Mouse (Mus musculus) lung, embryonic 14.5 days (tissue): ENCODE data around the gene Lrp5. TPM values are rescaled to one million over a fixed set of nuclear protein-coding genes. Genes with fewer than 3 reads are reported as not detected.

Experiments used
- ATAC-seq: fragments of 200-750 bp; cut with Nextera tagmentation; 2 replicates; pipeline ENCODE4 v1.8.0; 2017; ENCODE audit warnings: mild to moderate bottlenecking, moderate TSS enrichment, moderate library complexity; ENCODE audit not compliant: insufficient read depth
- DNase-seq: peaks from one replicate; pipeline ENCODE4 v3.0.0-alpha.2; 2015
- H3K27ac ChIP-seq: fragments of 300-500 bp; sonication (generic); 2 replicates; pipeline ENCODE4 v1.5.1; 2014; ENCODE audit warnings: low read depth, mild to moderate bottlenecking, moderate library complexity
- H3K27me3 ChIP-seq: fragments of 300-500 bp; sonication (generic); 2 replicates; pipeline ENCODE4 v1.6.1; 2014; ENCODE audit warnings: low read length, control low read depth; ENCODE audit not compliant: insufficient read depth
- H3K36me3 ChIP-seq: fragments of 300-500 bp; sonication (generic); 2 replicates; pipeline ENCODE4 v1.6.1; 2014; ENCODE audit warnings: control low read depth; ENCODE audit not compliant: insufficient read depth
- H3K4me1 ChIP-seq: fragments of 300-500 bp; sonication (generic); 2 replicates; pipeline ENCODE4 v1.6.1; 2014; ENCODE audit warnings: antibody characterized with exemption, control low read depth; ENCODE audit not compliant: insufficient read depth
- H3K4me2 ChIP-seq: fragments of 300-500 bp; sonication (generic); 2 replicates; pipeline ENCODE4 v1.6.1; 2014; ENCODE audit warnings: mild to moderate bottlenecking
- H3K4me3 ChIP-seq: fragments of 300-500 bp; sonication (generic); 2 replicates; pipeline ENCODE4 v1.5.1; 2014; ENCODE audit warnings: low read depth, low read length
- H3K9ac ChIP-seq: fragments of 300-500 bp; sonication (generic); 2 replicates; pipeline ENCODE4 v1.6.1; 2014
- H3K9me3 ChIP-seq: fragments of 300-500 bp; sonication (generic); 2 replicates; pipeline ENCODE4 v1.6.1; 2016; ENCODE audit warnings: low read depth, low read length, control low read depth
- CTCF ChIP-seq: IDR thresholded peaks from 2 replicates; pipeline ENCODE4 v1.5.1; 2016; ENCODE audit warnings: antibody characterized with exemption, low read depth
- WGBS: fragments of 180-500 bp; shearing (Covaris S2); extraction: QIAGEN DNeasy Blood & Tissue Kit; methylation state at CpG from one replicate; pipeline ENCODE4 v1.1.7; 2014; 5-methylcytosine and 5-hydroxymethylcytosine counted together
- polyA plus RNA-seq: library from polyadenylated mRNA; unstranded; fragments of >200 nt; fragmentation: Nextera tagmentation; extraction: Ambion mirVana; gene quantifications from 2 replicates; pipeline ENCODE4 v1.2.1, GENCODE M21; 2014

Gene Lrp5
- polyA plus RNA-seq, 1 experiment from 2014 or later: 11.4 TPM

GRCm38 (mm10) chr19:3576451-3577264 lies 109.7 kb downstream of the Lrp5 start:
- H3K36me3 ChIP-seq: no peaks in the 10 kb centered on the region
- no peak for DNase-seq
- no peak for TF ChIP-seq CTCF
- H3K4me1 ChIP-seq: peaks cover 9% of the 10 kb centered on the region
- H3K4me3 ChIP-seq: peak overlapping the region; percentile 84
- peak overlapping the region; percentile 70 for H3K27ac ChIP-seq
- no peaks in the 10 kb centered on the region for H3K9me3 ChIP-seq
- no peaks in the 10 kb centered on the region for H3K27me3 ChIP-seq
- no peak for ATAC-seq
- WGBS: 68% methylated on average over 5 of the region's 5 CpGs
- peak overlapping the region; percentile 60 for H3K4me2 ChIP-seq
- peak overlapping the region; percentile 34 for H3K9ac ChIP-seq

GRCm38 (mm10) chr19:3575632-3576384 lies 110.6 kb downstream of the Lrp5 start, which contains the start of gene Ppp6r3:
Gene Ppp6r3, minus strand, starts transcription at chr19:3575749.
- DNase-seq: peak; percentile 99
- H3K9me3 ChIP-seq: no peaks in the 10 kb centered on the region
- ATAC-seq: peak; percentile 96
- under 1% methylated on average over 51 of the region's 51 CpGs for WGBS
- no peaks in the 10 kb centered on the region for H3K36me3 ChIP-seq
- H3K27me3 ChIP-seq: no peaks in the 10 kb centered on the region
- peak within 1 kb of the TSS; percentile 75 for H3K4me2 ChIP-seq
- no peak for TF ChIP-seq CTCF
- peak within 1 kb of the TSS; percentile 84 for H3K4me3 ChIP-seq
- peak within 1 kb of the TSS; percentile 96 for H3K27ac ChIP-seq
- peaks cover 9% of the 10 kb centered on the region for H3K4me1 ChIP-seq
- peak within 1 kb of the TSS; percentile 89 for H3K9ac ChIP-seq

GRCm38 (mm10) chr19:3575276-3575631 lies 111.1 kb downstream of the Lrp5 start:
- peaks cover 9% of the 10 kb centered on the region for H3K4me1 ChIP-seq
- peak overlapping the region; percentile 75 for H3K4me2 ChIP-seq
- DNase-seq: peak; percentile 78
- ATAC-seq: peak; percentile 67
- no peaks in the 10 kb centered on the region for H3K27me3 ChIP-seq
- no peak for TF ChIP-seq CTCF
- 1% methylated on average over 48 of the region's 50 CpGs for WGBS
- peak overlapping the region; percentile 84 for H3K4me3 ChIP-seq
- no peaks in the 10 kb centered on the region for H3K9me3 ChIP-seq
- H3K27ac ChIP-seq: peak overlapping the region; percentile 96
- no peaks in the 10 kb centered on the region for H3K36me3 ChIP-seq
- peak overlapping the region; percentile 89 for H3K9ac ChIP-seq

GRCm38 (mm10) chr19:3574593-3575094 lies 111.7 kb downstream of the Lrp5 start:
- Histone ChIP-seq H3K4me2 (peak overlapping the region; percentile 75), H3K27ac (peak overlapping the region; percentile 96; the same call in 1 of the 2 replicates), H3K4me1 (peaks cover 9% of the 10 kb centered on the region), H3K4me3 (peak overlapping the region; percentile 84), H3K27me3 (no peaks in the 10 kb centered on the region), H3K9me3 (no peaks in the 10 kb centered on the region), H3K9ac (peak overlapping the region; percentile 89), H3K36me3 (no peaks in the 10 kb centered on the region)
- WGBS: under 1% methylated on average over 9 of the region's 9 CpGs
- ATAC-seq (no peak), DNase-seq (peak; percentile 20)
- no peak for TF ChIP-seq CTCF

- Histone ChIP-seq H3K4me3 (no peak overlapping the region), H3K4me1 (0 out of 2 replicates have a peak, but pooled peaks cover 4% of the 10 kb centered on the region), H3K27ac (no peak overlapping the region), H3K36me3 (no peaks in the 10 kb centered on the region), H3K9me3 (no peaks in the 10 kb centered on the region), H3K4me2 (no peak overlapping the region), H3K9ac (no peak overlapping the region), H3K27me3 (no peaks in the 10 kb centered on the region)
- no peak for TF ChIP-seq CTCF
- WGBS: 42% methylated on average over 3 of the region's 3 CpGs
- peak; percentile 71 for ATAC-seq
- DNase-seq: peak; percentile 79
Observed at GRCm38 (mm10) chr19:3564309-3564708, 122.1 kb downstream of the Lrp5 start.

- Histone ChIP-seq H3K27me3 (no peaks in the 10 kb centered on the region), H3K36me3 (no peaks in the 10 kb centered on the region), H3K9me3 (no peaks in the 10 kb centered on the region), H3K9ac (no peak overlapping the region), H3K27ac (no peak overlapping the region), H3K4me3 (no peak overlapping the region), H3K4me1 (0 out of 2 replicates have a peak, but pooled peaks cover 2% of the 10 kb centered on the region), H3K4me2 (no peak overlapping the region)
- WGBS: 87% methylated on average over 6 of the region's 6 CpGs
- peak; percentile 38 for DNase-seq
- no peak for TF ChIP-seq CTCF
- no peak for ATAC-seq
Observed at GRCm38 (mm10) chr19:3562752-3563151, 123.6 kb downstream of the Lrp5 start.

GRCm38 (mm10) chr19:3562298-3562697 lies 124.1 kb downstream of the Lrp5 start:
- H3K4me1 ChIP-seq: no peaks in the 10 kb centered on the region
- no peak for TF ChIP-seq CTCF
- DNase-seq: no peak
- 89% methylated on average over 2 of the region's 2 CpGs for WGBS
- ATAC-seq: no peak
- no peak overlapping the region for H3K4me2 ChIP-seq
- no peaks in the 10 kb centered on the region for H3K27me3 ChIP-seq
- H3K4me3 ChIP-seq: no peak overlapping the region
- H3K27ac ChIP-seq: no peak overlapping the region
- no peaks in the 10 kb centered on the region for H3K36me3 ChIP-seq
- no peaks in the 10 kb centered on the region for H3K9me3 ChIP-seq
- H3K9ac ChIP-seq: no peak overlapping the region
